Mouse (Mus musculus): ENCODE data around the gene Ppp1r10. TPM values are rescaled to one million over a fixed set of nuclear protein-coding genes. Genes with fewer than 3 reads are reported as not detected.

The Ppp1r10 gene
- polyA plus RNA-seq, 1 experiment from 2014 or later: 43.9 TPM

DNA sequence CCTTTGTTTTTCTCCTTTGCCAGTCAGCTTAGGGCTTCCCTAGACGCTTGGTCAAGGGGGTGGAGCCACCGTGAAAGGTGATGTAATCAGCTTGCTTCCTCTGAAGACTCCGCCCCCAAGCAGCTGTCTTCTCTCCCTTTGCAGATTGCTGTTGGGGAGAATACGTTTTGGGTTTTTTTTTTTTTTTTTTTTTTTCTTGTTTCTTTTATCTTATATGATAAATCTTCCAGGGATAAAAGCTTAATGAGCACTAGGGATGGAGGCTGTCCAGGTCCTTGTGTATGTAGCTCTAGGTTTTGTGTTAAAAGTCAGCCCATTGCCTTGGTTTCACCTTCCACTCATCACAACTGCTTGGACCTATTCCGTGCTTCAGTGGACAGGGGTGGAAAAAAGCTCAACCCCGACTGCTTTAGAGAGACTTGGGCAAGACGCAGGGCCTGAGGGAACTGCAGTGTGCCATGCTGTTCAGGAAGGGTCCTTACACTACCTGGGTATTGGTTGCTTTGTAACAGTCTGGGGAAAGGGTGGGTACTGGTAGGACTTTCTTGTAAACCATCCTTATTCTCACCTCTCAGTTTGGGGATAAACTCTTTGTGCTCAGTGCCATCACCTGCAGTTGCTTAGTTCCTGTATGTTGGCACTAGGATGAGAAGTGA lies 3.0 kb downstream of the Ppp1r10 start:
- peak overlapping the region; percentile 69 for H3K4me2 ChIP-seq (ENCODE audit: low read depth, severe bottlenecking)
- no peaks in the 10 kb centered on the region for H3K9me3 ChIP-seq (ENCODE audit: control insufficient read depth, low read length)
- peak overlapping the region; percentile 78 for H3K4me3 ChIP-seq (ENCODE audit: low read depth, low read length)
- peak overlapping the region; percentile 80 for H3K27ac ChIP-seq (replicated peaks; ENCODE audit: low read depth, low read length)
- peaks cover 8% of the 10 kb centered on the region; the same call in 1 of the 2 replicates for H3K4me1 ChIP-seq (ENCODE audit: control insufficient read depth, insufficient read depth, low read length)
- DNase-seq (ENCODE audit: low spot score): peak; percentile 91
- 18% methylated on average over 7 of the region's 7 CpGs for WGBS
- no peaks in the 10 kb centered on the region for H3K27me3 ChIP-seq (ENCODE audit: control insufficient read depth, insufficient read depth, low read length)
- peak; percentile 37; the same call in 1 of the 2 replicates for ATAC-seq (ENCODE audit: insufficient number of reproducible peaks, low FRiP score, low TSS enrichment, low read depth)
- H3K9ac ChIP-seq (ENCODE audit: low read length): peak overlapping the region; percentile 98
- H3K36me3 ChIP-seq (ENCODE audit: control insufficient read depth, insufficient read depth, low read length): peaks cover 3% of the 10 kb centered on the region; the same call in 1 of the 2 replicates

DNA sequence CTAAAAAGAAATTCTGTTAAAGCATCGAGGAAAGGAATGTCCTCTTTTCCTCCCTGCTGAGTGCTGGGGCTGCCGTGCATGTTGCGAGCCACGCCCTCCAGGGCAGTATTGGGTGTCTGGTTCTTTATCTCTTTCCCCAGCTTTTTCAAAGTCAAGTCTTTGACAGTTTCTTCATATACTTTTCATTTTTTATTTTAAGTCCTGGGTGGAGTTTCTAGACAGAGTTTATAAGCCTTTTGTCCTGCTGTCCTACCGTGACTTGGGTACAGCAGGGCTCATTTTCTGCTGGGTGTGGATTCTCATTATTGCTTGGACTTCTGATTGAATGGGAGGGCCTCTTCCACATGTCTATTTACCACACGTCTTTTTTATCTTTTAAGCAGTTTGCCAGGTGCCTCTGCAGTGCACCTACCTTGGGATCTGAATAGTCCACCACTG lies 3.6 kb downstream of the Ppp1r10 start:
- peaks cover 8% of the 10 kb centered on the region; the same call in 1 of the 2 replicates for H3K4me1 ChIP-seq (ENCODE audit: control insufficient read depth, insufficient read depth, low read length)
- ATAC-seq (ENCODE audit: insufficient number of reproducible peaks, low FRiP score, low TSS enrichment, low read depth) (no peak), DNase-seq (ENCODE audit: low spot score) (no peak)
- no peak overlapping the region for H3K27ac ChIP-seq (replicated peaks; ENCODE audit: low read depth, low read length)
- H3K27me3 ChIP-seq (ENCODE audit: control insufficient read depth, insufficient read depth, low read length): no peaks in the 10 kb centered on the region
- H3K4me3 ChIP-seq (ENCODE audit: low read depth, low read length): 0 out of 2 replicates have a peak overlapping the region, but pooled peaks have one; percentile 78
- H3K4me2 ChIP-seq (ENCODE audit: low read depth, severe bottlenecking): peak overlapping the region; percentile 69; the same call in 1 of the 2 replicates
- H3K9ac ChIP-seq (ENCODE audit: low read length): no peak overlapping the region
- 66% methylated on average over 6 of the region's 6 CpGs for WGBS
- no peaks in the 10 kb centered on the region for H3K9me3 ChIP-seq (ENCODE audit: control insufficient read depth, low read length)
- H3K36me3 ChIP-seq (ENCODE audit: control insufficient read depth, insufficient read depth, low read length): peaks cover 7% of the 10 kb centered on the region

DNA sequence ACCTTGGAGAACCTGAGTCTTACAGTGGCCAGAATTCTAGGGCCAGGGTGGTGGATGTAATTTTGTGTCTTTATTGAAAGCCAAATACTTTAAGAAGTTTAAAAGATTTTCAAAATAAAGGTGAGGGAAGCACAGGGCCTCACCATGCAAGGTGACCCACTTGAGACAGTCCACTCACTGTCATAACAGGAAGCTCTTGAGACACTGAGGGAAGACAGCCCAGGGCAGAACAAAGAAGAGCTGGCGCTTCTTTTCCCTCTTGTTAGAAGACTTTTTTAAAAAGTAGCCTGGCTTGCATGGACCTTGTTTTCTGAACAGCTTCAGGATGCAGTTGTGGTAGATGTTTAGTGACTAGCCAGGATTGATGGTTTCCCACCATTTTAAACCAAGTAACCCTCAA lies 4.2 kb downstream of the Ppp1r10 start:
- no peak overlapping the region for H3K4me2 ChIP-seq (ENCODE audit: low read depth, severe bottlenecking)
- H3K4me3 ChIP-seq (ENCODE audit: low read depth, low read length): no peak overlapping the region
- no peak overlapping the region for H3K27ac ChIP-seq (replicated peaks; ENCODE audit: low read depth, low read length)
- DNase-seq (ENCODE audit: low spot score) (no peak), ATAC-seq (ENCODE audit: insufficient number of reproducible peaks, low FRiP score, low TSS enrichment, low read depth) (no peak)
- 83% methylated on average over 1 of the region's 1 CpGs for WGBS
- peaks cover 6% of the 10 kb centered on the region; the same call in 1 of the 2 replicates for H3K4me1 ChIP-seq (ENCODE audit: control insufficient read depth, insufficient read depth, low read length)
- H3K36me3 ChIP-seq (ENCODE audit: control insufficient read depth, insufficient read depth, low read length): peaks cover 9% of the 10 kb centered on the region
- H3K9ac ChIP-seq (ENCODE audit: low read length): no peak overlapping the region
- H3K9me3 ChIP-seq (ENCODE audit: control insufficient read depth, low read length): no peaks in the 10 kb centered on the region
- no peaks in the 10 kb centered on the region for H3K27me3 ChIP-seq (ENCODE audit: control insufficient read depth, insufficient read depth, low read length)

DNA sequence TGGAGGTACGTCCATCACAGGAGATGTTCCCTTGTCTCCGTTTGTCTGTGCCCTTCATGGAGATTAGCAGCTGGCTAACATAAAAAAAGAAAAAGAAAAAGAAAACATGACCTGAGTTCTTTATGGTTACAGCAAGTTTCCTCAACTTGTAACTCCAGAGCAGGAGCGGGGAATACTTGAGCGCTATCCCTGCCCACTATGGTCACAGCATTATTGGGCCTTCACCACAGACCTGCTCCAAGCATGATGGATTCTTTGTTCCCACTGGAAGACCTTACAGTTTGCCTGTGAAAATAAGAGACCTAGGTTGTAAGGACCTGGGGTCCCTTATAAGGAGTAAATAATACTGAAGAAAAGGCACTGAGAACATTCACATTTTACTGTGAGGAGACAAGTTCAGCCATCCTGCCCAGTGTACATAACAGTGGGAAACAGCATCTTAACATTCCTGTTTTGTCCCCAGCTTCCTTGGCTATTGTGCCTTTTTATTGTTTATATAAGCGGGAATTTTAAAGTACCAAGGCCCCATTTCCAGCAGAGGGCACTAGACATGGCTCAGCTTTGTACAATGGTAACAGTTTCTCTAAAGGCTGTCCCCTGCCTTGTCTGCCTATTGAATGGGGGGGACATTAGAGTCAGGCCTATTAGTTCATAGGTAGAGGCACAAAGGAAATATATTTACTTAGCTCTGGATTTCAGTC lies 4.8 kb downstream of the Ppp1r10 start:
- H3K9ac ChIP-seq (ENCODE audit: low read length): no peak overlapping the region
- no peak overlapping the region for H3K27ac ChIP-seq (replicated peaks; ENCODE audit: low read depth, low read length)
- 0 out of 2 replicates have a peak, but pooled peaks cover 4% of the 10 kb centered on the region for H3K4me1 ChIP-seq (ENCODE audit: control insufficient read depth, insufficient read depth, low read length)
- H3K4me2 ChIP-seq (ENCODE audit: low read depth, severe bottlenecking): no peak overlapping the region
- H3K9me3 ChIP-seq (ENCODE audit: control insufficient read depth, low read length): no peaks in the 10 kb centered on the region
- ATAC-seq (ENCODE audit: insufficient number of reproducible peaks, low FRiP score, low TSS enrichment, low read depth) (no peak), DNase-seq (ENCODE audit: low spot score) (peak; percentile 58)
- H3K36me3 ChIP-seq (ENCODE audit: control insufficient read depth, insufficient read depth, low read length): peaks cover 9% of the 10 kb centered on the region
- no peaks in the 10 kb centered on the region for H3K27me3 ChIP-seq (ENCODE audit: control insufficient read depth, insufficient read depth, low read length)
- 82% methylated on average over 5 of the region's 5 CpGs for WGBS
- H3K4me3 ChIP-seq (ENCODE audit: low read depth, low read length): no peak overlapping the region

DNA sequence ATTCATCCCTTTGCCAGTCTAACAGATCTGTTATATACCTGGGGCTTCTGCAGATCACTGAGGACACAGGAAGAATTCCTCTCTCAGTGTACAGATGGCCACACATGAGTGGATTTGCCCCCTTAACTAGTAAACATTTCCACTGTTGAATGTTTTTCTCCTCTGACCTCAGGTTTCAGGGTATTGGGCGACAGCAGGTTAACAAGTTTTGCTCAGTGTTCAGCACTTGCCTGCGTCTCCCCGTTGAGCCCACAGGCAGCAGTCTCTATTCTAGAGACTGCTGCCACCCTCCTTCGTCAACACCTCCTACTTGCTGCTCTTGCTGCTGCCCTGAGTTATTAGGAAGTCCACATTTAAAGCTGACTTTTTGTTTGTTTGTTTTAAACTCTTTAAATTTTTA lies 5.5 kb downstream of the Ppp1r10 start:
- H3K9ac ChIP-seq (ENCODE audit: low read length): no peak overlapping the region
- ATAC-seq (ENCODE audit: insufficient number of reproducible peaks, low FRiP score, low TSS enrichment, low read depth) (no peak), DNase-seq (ENCODE audit: low spot score) (no peak)
- peaks cover 15% of the 10 kb centered on the region for H3K36me3 ChIP-seq (ENCODE audit: control insufficient read depth, insufficient read depth, low read length)
- H3K27ac ChIP-seq (replicated peaks; ENCODE audit: low read depth, low read length): no peak overlapping the region
- no peak overlapping the region for H3K4me2 ChIP-seq (ENCODE audit: low read depth, severe bottlenecking)
- WGBS: 94% methylated on average over 4 of the region's 4 CpGs
- H3K4me1 ChIP-seq (ENCODE audit: control insufficient read depth, insufficient read depth, low read length): 0 out of 2 replicates have a peak, but pooled peaks cover 4% of the 10 kb centered on the region
- H3K9me3 ChIP-seq (ENCODE audit: control insufficient read depth, low read length): no peaks in the 10 kb centered on the region
- no peak overlapping the region for H3K4me3 ChIP-seq (ENCODE audit: low read depth, low read length)
- H3K27me3 ChIP-seq (ENCODE audit: control insufficient read depth, insufficient read depth, low read length): no peaks in the 10 kb centered on the region

DNA sequence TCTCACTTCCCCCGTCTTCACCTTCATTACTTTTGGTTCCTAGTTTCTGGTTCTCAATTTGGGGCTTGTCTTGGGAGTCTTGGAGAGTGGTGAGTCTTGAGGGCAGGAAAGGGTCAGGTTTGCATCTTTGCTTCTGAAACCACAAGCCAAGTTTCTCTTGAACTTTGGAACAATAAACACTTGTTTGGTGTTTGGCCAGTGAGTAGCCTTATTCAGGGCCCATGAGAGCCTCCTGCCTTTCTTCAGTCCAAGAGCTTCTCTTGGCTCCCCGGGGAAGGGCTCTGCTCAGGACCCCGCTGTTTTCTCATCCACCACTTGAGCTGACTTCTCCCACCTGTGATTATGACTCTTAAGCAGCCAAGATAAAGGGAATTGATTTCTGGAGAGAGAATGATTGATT lies 6.3 kb downstream of the Ppp1r10 start:
- Histone ChIP-seq H3K4me2 (ENCODE audit: low read depth, severe bottlenecking) (no peak overlapping the region), H3K27me3 (ENCODE audit: control insufficient read depth, insufficient read depth, low read length) (no peaks in the 10 kb centered on the region), H3K4me3 (ENCODE audit: low read depth, low read length) (no peak overlapping the region), H3K9me3 (ENCODE audit: control insufficient read depth, low read length) (no peaks in the 10 kb centered on the region), H3K36me3 (ENCODE audit: control insufficient read depth, insufficient read depth, low read length) (peaks cover 15% of the 10 kb centered on the region), H3K4me1 (ENCODE audit: control insufficient read depth, insufficient read depth, low read length) (0 out of 2 replicates have a peak, but pooled peaks cover 4% of the 10 kb centered on the region), H3K9ac (ENCODE audit: low read length) (no peak overlapping the region), H3K27ac (replicated peaks; ENCODE audit: low read depth, low read length) (no peak overlapping the region)
- 93% methylated on average over 3 of the region's 3 CpGs for WGBS
- DNase-seq (ENCODE audit: low spot score) (no peak), ATAC-seq (ENCODE audit: insufficient number of reproducible peaks, low FRiP score, low TSS enrichment, low read depth) (no peak)

DNA sequence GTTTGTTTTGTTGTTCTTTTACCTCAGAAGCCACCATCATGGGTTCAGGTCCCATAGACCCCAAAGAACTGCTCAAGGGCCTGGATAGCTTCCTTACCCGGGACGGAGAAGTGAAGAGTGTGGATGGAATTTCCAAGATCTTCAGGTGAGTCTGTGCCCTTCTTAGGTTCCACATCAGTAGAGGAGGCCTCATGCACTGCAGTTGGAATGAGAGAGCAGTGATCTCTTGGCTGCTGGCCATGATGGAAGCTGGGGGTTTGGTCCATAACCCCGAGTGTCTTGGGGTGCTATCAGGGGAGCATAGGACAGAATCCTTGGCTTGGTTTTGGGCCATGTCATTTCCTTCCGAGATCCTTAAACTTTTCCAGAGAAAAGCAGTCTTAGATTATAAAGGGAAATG lies 7.0 kb downstream of the Ppp1r10 start:
- H3K4me3 ChIP-seq (ENCODE audit: low read depth, low read length): no peak overlapping the region
- H3K9ac ChIP-seq (ENCODE audit: low read length): no peak overlapping the region
- H3K9me3 ChIP-seq (ENCODE audit: control insufficient read depth, low read length): no peaks in the 10 kb centered on the region
- no peak overlapping the region for H3K27ac ChIP-seq (replicated peaks; ENCODE audit: low read depth, low read length)
- no peak overlapping the region for H3K4me2 ChIP-seq (ENCODE audit: low read depth, severe bottlenecking)
- 0 out of 2 replicates have a peak, but pooled peaks cover 4% of the 10 kb centered on the region for H3K4me1 ChIP-seq (ENCODE audit: control insufficient read depth, insufficient read depth, low read length)
- no peaks in the 10 kb centered on the region for H3K27me3 ChIP-seq (ENCODE audit: control insufficient read depth, insufficient read depth, low read length)
- no peak for DNase-seq (ENCODE audit: low spot score)
- no peak for ATAC-seq (ENCODE audit: insufficient number of reproducible peaks, low FRiP score, low TSS enrichment, low read depth)
- H3K36me3 ChIP-seq (ENCODE audit: control insufficient read depth, insufficient read depth, low read length): peaks cover 23% of the 10 kb centered on the region
- 93% methylated on average over 4 of the region's 4 CpGs for WGBS

DNA sequence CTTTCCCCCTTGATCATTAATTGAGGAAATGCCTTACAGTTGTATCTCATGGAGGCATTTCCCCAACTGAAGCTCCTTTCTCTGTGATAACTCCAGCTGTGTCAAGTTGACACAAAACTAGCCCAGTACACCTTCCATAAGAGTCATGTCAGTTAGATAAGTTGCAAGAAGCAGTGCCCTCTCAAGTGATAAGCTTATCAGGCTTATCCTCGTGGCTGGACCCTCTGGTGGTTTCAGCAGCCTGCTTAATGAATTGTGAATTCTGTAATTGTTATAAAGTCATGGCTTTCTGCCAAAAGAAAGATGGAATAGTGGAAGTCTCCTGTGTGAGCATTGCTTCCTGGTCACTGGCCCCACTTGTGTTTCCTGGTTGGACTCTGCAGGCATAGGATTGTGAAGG lies 11.2 kb downstream of the Ppp1r10 start:
- no peak overlapping the region for H3K4me3 ChIP-seq (ENCODE audit: low read depth, low read length)
- DNase-seq (ENCODE audit: low spot score) (no peak), ATAC-seq (ENCODE audit: insufficient number of reproducible peaks, low FRiP score, low TSS enrichment, low read depth) (no peak)
- peaks cover 39% of the 10 kb centered on the region for H3K36me3 ChIP-seq (ENCODE audit: control insufficient read depth, insufficient read depth, low read length)
- no peak overlapping the region for H3K27ac ChIP-seq (replicated peaks; ENCODE audit: low read depth, low read length)
- H3K4me2 ChIP-seq (ENCODE audit: low read depth, severe bottlenecking): no peak overlapping the region
- no peak overlapping the region for H3K9ac ChIP-seq (ENCODE audit: low read length)
- H3K9me3 ChIP-seq (ENCODE audit: control insufficient read depth, low read length): no peaks in the 10 kb centered on the region
- WGBS: 89% methylated on average over 1 of the region's 1 CpGs
- H3K4me1 ChIP-seq (ENCODE audit: control insufficient read depth, insufficient read depth, low read length): no peaks in the 10 kb centered on the region
- H3K27me3 ChIP-seq (ENCODE audit: control insufficient read depth, insufficient read depth, low read length): no peaks in the 10 kb centered on the region

Data from limb, embryonic 11.5 days (tissue).